Mouse (Mus musculus) heart, postnatal 0 days (tissue): Measurements from ENCODE around the gene Pigt. TPM values are rescaled to one million over a fixed set of nuclear protein-coding genes. Genes with fewer than 3 reads are reported as not detected.

Experiments
- ATAC-seq: fragments of 200-750 bp; cut with Nextera tagmentation; 2 replicates; pipeline ENCODE4 v1.8.0; 2017; ENCODE audit warnings: low read depth, moderate number of reproducible peaks, moderate library complexity; ENCODE audit not compliant: insufficient read depth
- DNase-seq: peaks from one replicate; pipeline ENCODE4 v3.0.0-alpha.2; 2016; ENCODE audit warnings: low spot score
- H3K27ac ChIP-seq: fragments of 300-500 bp; sonication (generic); 2 replicates; pipeline ENCODE4 v1.5.1; 2014; ENCODE audit warnings: low read depth, mild to moderate bottlenecking
- H3K27me3 ChIP-seq: fragments of 300-500 bp; sonication (generic); 2 replicates; pipeline ENCODE4 v1.6.1; 2014; ENCODE audit warnings: low read length, mixed read lengths; ENCODE audit not compliant: control insufficient read depth, insufficient read depth
- H3K36me3 ChIP-seq: fragments of 300-500 bp; sonication (generic); replicated peaks from 2 replicates; pipeline ENCODE4 v1.6.1; 2014; ENCODE audit warnings: low read length, mixed read lengths; ENCODE audit not compliant: control insufficient read depth, insufficient read depth
- H3K4me1 ChIP-seq: fragments of 300-500 bp; sonication (generic); 2 replicates; pipeline ENCODE4 v1.6.1; 2014; ENCODE audit warnings: antibody characterized with exemption; ENCODE audit not compliant: control insufficient read depth, insufficient read depth
- H3K4me2 ChIP-seq: fragments of 300-500 bp; sonication (generic); 2 replicates; pipeline ENCODE4 v1.6.1; 2014; ENCODE audit warnings: low read depth, mild to moderate bottlenecking, low read length, moderate library complexity
- H3K4me3 ChIP-seq: fragments of 300-500 bp; sonication (generic); 2 replicates; pipeline ENCODE4 v1.5.1; 2014; ENCODE audit warnings: low read depth, low read length
- H3K9ac ChIP-seq: fragments of 300-500 bp; sonication (generic); replicated peaks from 2 replicates; pipeline ENCODE4 v1.6.1; 2014; ENCODE audit warnings: low read depth, low read length, mixed read lengths
- H3K9me3 ChIP-seq: fragments of 300-500 bp; sonication (generic); replicated peaks from 2 replicates; pipeline ENCODE4 v1.6.1; 2016; ENCODE audit warnings: low read length; ENCODE audit not compliant: control insufficient read depth
- CTCF ChIP-seq: IDR thresholded peaks from 2 replicates; pipeline ENCODE4 v1.5.1; 2016; ENCODE audit warnings: antibody characterized with exemption, control low read depth, low read depth
- EP300 ChIP-seq: IDR thresholded peaks from 2 replicates; pipeline ENCODE4 v1.6.1; 2016; ENCODE audit warnings: antibody characterized with exemption, low read depth
- WGBS: fragments of 180-500 bp; shearing (Covaris S2); extraction: QIAGEN DNeasy Blood & Tissue Kit; methylation state at CpG from one replicate; pipeline ENCODE4 v1.1.7; 2014; 5-methylcytosine and 5-hydroxymethylcytosine counted together
- polyA plus RNA-seq: library from polyadenylated mRNA; unstranded; fragments of >200 nt; fragmentation: Nextera tagmentation; extraction: Ambion mirVana; gene quantifications from 2 replicates; pipeline ENCODE4 v1.2.1, GENCODE M21; 2015
- total RNA-seq: library from RNA; depleted of rRNA; stranded (reverse); fragments of >200 nt; gene quantifications from 2 replicates; pipeline ENCODE4 v1.2.3, GENCODE M21; 2014; ENCODE audit warnings: low replicate concordance; rRNA removed

Gene Pigt
- total and polyA plus RNA-seq, 2 experiments from 2014 or later, result 30.9 to 45.0 TPM

DNA sequence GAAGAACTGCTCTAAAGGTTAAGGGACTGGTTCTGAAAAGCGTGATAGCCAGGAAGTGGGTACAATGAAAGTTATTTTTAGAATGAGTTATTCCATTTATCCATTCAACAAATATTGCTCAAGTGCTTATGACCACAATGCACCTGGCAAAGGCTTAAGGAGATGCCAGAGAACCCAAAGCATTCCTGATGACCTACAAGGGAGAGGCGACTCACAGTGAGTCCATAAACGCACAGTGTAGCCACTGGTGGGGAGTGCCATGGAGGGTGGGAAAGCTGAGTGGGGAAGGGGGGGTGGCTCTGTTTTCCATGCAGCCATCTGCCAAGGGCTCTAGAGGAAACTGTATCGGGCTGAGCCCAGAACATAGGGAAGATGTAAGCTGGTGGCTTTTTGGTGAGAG is 52.0 kb downstream of the Pigt start:
- Histone ChIP-seq H3K9me3 (no peaks in the 10 kb centered on the region), H3K4me2 (no peak overlapping the region), H3K4me3 (no peak overlapping the region), H3K36me3 (no peaks in the 10 kb centered on the region), H3K27ac (no peak overlapping the region), H3K4me1 (no peaks in the 10 kb centered on the region), H3K27me3 (0 out of 2 replicates have a peak, but pooled peaks cover 11% of the 10 kb centered on the region), H3K9ac (no peak overlapping the region)
- TF ChIP-seq EP300 (no peak), CTCF (no peak)
- ATAC-seq, result no peak
- DNase-seq, result no peak
- 33% methylated on average over 4 of the region's 4 CpGs for WGBS

- Histone ChIP-seq H3K36me3 (no peaks in the 10 kb centered on the region), H3K4me3 (no peak overlapping the region), H3K9me3 (no peaks in the 10 kb centered on the region), H3K4me1 (no peaks in the 10 kb centered on the region), H3K27me3 (0 out of 2 replicates have a peak, but pooled peaks cover 11% of the 10 kb centered on the region), H3K27ac (no peak overlapping the region), H3K4me2 (no peak overlapping the region), H3K9ac (no peak overlapping the region)
- ATAC-seq (no peak), DNase-seq (no peak)
- no peak for TF ChIP-seq CTCF
- no peak for TF ChIP-seq EP300
- 18% methylated on average over 10 of the region's 10 CpGs for WGBS
These were observed 52.9 kb downstream of the Pigt start for GRCm38 (mm10) chr2:164549963-164550894.

GRCm38 (mm10) chr2:164550895-164551269 is 53.6 kb downstream of the Pigt start:
- no peak for DNase-seq
- ATAC-seq, result no peak
- no peak overlapping the region for H3K4me2 ChIP-seq

GRCm38 (mm10) chr2:164551502-164551901 is 54.2 kb downstream of the Pigt start:
- Histone ChIP-seq H3K9me3 (no peaks in the 10 kb centered on the region), H3K27ac (no peak overlapping the region), H3K9ac (no peak overlapping the region), H3K27me3 (0 out of 2 replicates have a peak, but pooled peaks cover 11% of the 10 kb centered on the region), H3K4me1 (no peaks in the 10 kb centered on the region), H3K36me3 (no peaks in the 10 kb centered on the region), H3K4me3 (no peak overlapping the region), H3K4me2 (no peak overlapping the region)
- DNase-seq (no peak), ATAC-seq (no peak)
- 78% methylated on average over 9 of the region's 9 CpGs for WGBS
- no peak for TF ChIP-seq EP300
- no peak for TF ChIP-seq CTCF

More at GRCm38 (mm10) chr2:164550895-164551269, 53.6 kb downstream of the Pigt start:
- 47% methylated on average over 2 of the region's 2 CpGs for WGBS
- Histone ChIP-seq H3K9ac (no peak overlapping the region), H3K4me3 (no peak overlapping the region), H3K27ac (no peak overlapping the region), H3K4me1 (no peaks in the 10 kb centered on the region), H3K27me3 (0 out of 2 replicates have a peak, but pooled peaks cover 11% of the 10 kb centered on the region), H3K36me3 (no peaks in the 10 kb centered on the region), H3K9me3 (no peaks in the 10 kb centered on the region)
- no peak for TF ChIP-seq CTCF
- TF ChIP-seq EP300, result no peak

Other genes starting within 250 kb of the Pigt start
- gene Svs3b, start 240.9 kb upstream of the Pigt start, total RNA-seq, result not detected in 2 replicates
- not detected in 2 replicates for gene Svs3b, start 240.9 kb upstream of the Pigt start, polyA plus RNA-seq
- gene Svs4, start 219.1 kb upstream of the Pigt start, total RNA-seq, result not detected in 2 replicates
- not detected in 2 replicates for gene Svs4, start 219.1 kb upstream of the Pigt start, polyA plus RNA-seq
- gene Svs3a, start 208.3 kb upstream of the Pigt start, total RNA-seq, result not detected in 2 replicates
- gene Svs3a, start 208.3 kb upstream of the Pigt start, polyA plus RNA-seq, result not detected in 2 replicates
- gene Svs6, start 180.8 kb upstream of the Pigt start, total RNA-seq, result not detected in 2 replicates
- not detected in 2 replicates for gene Svs6, start 180.8 kb upstream of the Pigt start, polyA plus RNA-seq
- gene Svs5, start 164.8 kb upstream of the Pigt start, total RNA-seq, result not detected in 2 replicates
- gene Svs5, start 164.8 kb upstream of the Pigt start, polyA plus RNA-seq, result not detected in 2 replicates
- not detected in 2 replicates for gene Slpi, start 108.4 kb upstream of the Pigt start, total RNA-seq
- gene Slpi, start 108.4 kb upstream of the Pigt start, polyA plus RNA-seq, result 2.0 and 3.7 TPM in 2 replicates
- gene Rbpjl, start 94.4 kb upstream of the Pigt start, total RNA-seq, result not detected in 2 replicates
- gene Rbpjl, start 94.4 kb upstream of the Pigt start, polyA plus RNA-seq, result 0.04 and 0.05 TPM in 2 replicates
- 1.7 and 3.3 TPM in 2 replicates for gene Matn4, start 92.4 kb upstream of the Pigt start, total RNA-seq
- gene Matn4, start 92.4 kb upstream of the Pigt start, polyA plus RNA-seq, result 1.1 and 1.5 TPM in 2 replicates
- 42.2 and 46.5 TPM in 2 replicates for gene Sdc4, start 53.6 kb upstream of the Pigt start, total RNA-seq
- 30.4 and 30.7 TPM in 2 replicates for gene Sdc4, start 53.6 kb upstream of the Pigt start, polyA plus RNA-seq
- 71.8 and 87.9 TPM in 2 replicates for gene Sys1, start 40.6 kb upstream of the Pigt start, total RNA-seq
- 37.6 and 39.1 TPM in 2 replicates for gene Sys1, start 40.6 kb upstream of the Pigt start, polyA plus RNA-seq
- 6.7 and 34.3 TPM in 2 replicates for gene Gm20458, start 36.6 kb upstream of the Pigt start, total RNA-seq
- gene Gm20458, start 36.6 kb upstream of the Pigt start, polyA plus RNA-seq, result 15.4 and 15.5 TPM in 2 replicates
- gene Trp53tg5, start 23.8 kb upstream of the Pigt start, total RNA-seq, result not detected in 2 replicates
- not detected in 2 replicates for gene Trp53tg5, start 23.8 kb upstream of the Pigt start, polyA plus RNA-seq
- gene Dbndd2, start 11.4 kb upstream of the Pigt start, total RNA-seq, result 22.3 and 26.6 TPM in 2 replicates
- 16.8 and 16.9 TPM in 2 replicates for gene Dbndd2, start 11.4 kb upstream of the Pigt start, polyA plus RNA-seq
- gene Wfdc2, start 64.9 kb downstream of the Pigt start, total RNA-seq, result 2.9 and 8.5 TPM in 2 replicates
- gene Wfdc2, start 64.9 kb downstream of the Pigt start, polyA plus RNA-seq, result 0.74 and 23.0 TPM in 2 replicates
- not detected in 2 replicates for gene Spint3, start 75.9 kb downstream of the Pigt start, total RNA-seq
- not detected in 2 replicates for gene Spint3, start 75.9 kb downstream of the Pigt start, polyA plus RNA-seq
- gene Wfdc6a, start 87.9 kb downstream of the Pigt start, total RNA-seq, result not detected in 2 replicates
- 0.25 and 0.30 TPM in 2 replicates for gene Wfdc6a, start 87.9 kb downstream of the Pigt start, polyA plus RNA-seq
- gene Eppin, start 96.1 kb downstream of the Pigt start, total RNA-seq, result not detected in 2 replicates
- not detected in 2 replicates for gene Eppin, start 96.1 kb downstream of the Pigt start, polyA plus RNA-seq
- not detected in 2 replicates for gene Wfdc6b, start 116.0 kb downstream of the Pigt start, total RNA-seq
- not detected in 2 replicates for gene Wfdc6b, start 116.0 kb downstream of the Pigt start, polyA plus RNA-seq
- gene Wfdc8, start 116.1 kb downstream of the Pigt start, total RNA-seq, result not detected in 2 replicates
- gene Wfdc8, start 116.1 kb downstream of the Pigt start, polyA plus RNA-seq, result not detected in 2 replicates
- gene Wfdc16, start 141.3 kb downstream of the Pigt start, total RNA-seq, result not detected in 2 replicates
- gene Wfdc16, start 141.3 kb downstream of the Pigt start, polyA plus RNA-seq, result not detected in 2 replicates
- gene Wfdc10, start 158.5 kb downstream of the Pigt start, total RNA-seq, result not detected in 2 replicates
- not detected in 2 replicates for gene Wfdc10, start 158.5 kb downstream of the Pigt start, polyA plus RNA-seq
- not detected in 2 replicates for gene Wfdc9, start 159.1 kb downstream of the Pigt start, total RNA-seq
- not detected in 2 replicates for gene Wfdc9, start 159.1 kb downstream of the Pigt start, polyA plus RNA-seq
- not detected in 2 replicates for gene Wfdc11, start 176.6 kb downstream of the Pigt start, total RNA-seq
- gene Wfdc11, start 176.6 kb downstream of the Pigt start, polyA plus RNA-seq, result not detected in 2 replicates
- not detected in 2 replicates for gene Wfdc13, start 187.6 kb downstream of the Pigt start, total RNA-seq
- not detected in 2 replicates for gene Wfdc13, start 187.6 kb downstream of the Pigt start, polyA plus RNA-seq
- gene Spint4, start 201.0 kb downstream of the Pigt start, total RNA-seq, result not detected in 2 replicates
- gene Spint4, start 201.0 kb downstream of the Pigt start, polyA plus RNA-seq, result not detected in 2 replicates
- gene Spint5, start 217.8 kb downstream of the Pigt start, total RNA-seq, result not detected in 2 replicates
- not detected in 2 replicates for gene Spint5, start 217.8 kb downstream of the Pigt start, polyA plus RNA-seq
- not detected in 2 replicates for gene Wfdc3, start 248.4 kb downstream of the Pigt start, total RNA-seq
- 0.46 and 0.51 TPM in 2 replicates for gene Wfdc3, start 248.4 kb downstream of the Pigt start, polyA plus RNA-seq
- 8.9 and 19.1 TPM in 2 replicates for gene Dnttip1, start 248.5 kb downstream of the Pigt start, total RNA-seq
- gene Dnttip1, start 248.5 kb downstream of the Pigt start, polyA plus RNA-seq, result 42.8 and 43.3 TPM in 2 replicates